Mouse (Mus musculus): ENCODE measurements around the gene Gmpr2. TPM values are rescaled to one million over a fixed set of nuclear protein-coding genes. Genes with fewer than 3 reads are reported as not detected.

The Gmpr2 gene
- polyA plus RNA-seq, 1 experiment from 2014 or later: 35.9 TPM

DNA sequence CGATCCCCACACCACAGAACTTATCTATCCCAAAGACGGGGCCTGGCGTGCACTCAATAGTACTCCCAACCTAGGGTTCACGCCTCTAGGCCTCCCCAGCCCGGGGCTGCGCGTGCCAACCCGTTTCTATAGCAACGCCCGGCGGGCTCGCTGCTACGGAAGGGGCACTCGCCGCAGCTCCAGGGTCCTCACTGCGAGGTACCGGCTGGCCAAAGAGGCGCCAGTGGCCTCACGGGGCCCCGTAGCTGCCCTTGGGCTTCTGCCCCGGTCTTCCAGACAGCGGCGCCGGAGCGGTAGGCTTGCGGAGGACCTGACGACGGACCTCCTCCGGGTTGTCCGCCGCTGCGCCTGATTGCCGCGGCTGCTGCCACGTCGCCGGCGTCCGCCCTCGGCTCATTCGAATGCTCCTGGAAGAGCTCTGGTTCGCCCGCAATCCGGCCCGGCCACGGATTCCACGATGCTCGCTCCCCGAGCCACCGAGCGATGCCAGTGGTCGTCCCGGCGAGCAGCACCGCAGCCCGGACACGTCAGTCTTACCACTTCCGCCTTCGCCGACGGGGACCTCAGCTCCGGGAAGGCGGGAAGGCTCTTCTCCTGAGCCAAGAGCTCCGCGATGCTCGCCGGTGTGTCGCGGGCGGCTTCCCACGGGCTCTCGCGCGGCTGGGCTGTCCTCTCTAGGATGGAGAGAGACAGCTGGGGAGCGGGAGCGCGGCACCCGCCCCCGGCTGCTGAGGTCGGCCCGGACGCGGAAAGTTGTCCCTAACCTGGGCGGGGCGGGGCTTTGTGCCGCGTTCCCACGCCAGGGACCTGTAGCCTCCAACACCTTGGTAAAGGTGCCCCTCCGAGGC is 28.5 kb upstream of the Gmpr2 start, which contains the start of gene Tm9sf1:
Gene Tm9sf1, minus strand, starts transcription at position 747 of the 848 bp plus-strand sequence.
- no peaks in the 10 kb centered on the region for H3K27me3 ChIP-seq
- peak; percentile 87 for ATAC-seq

DNA sequence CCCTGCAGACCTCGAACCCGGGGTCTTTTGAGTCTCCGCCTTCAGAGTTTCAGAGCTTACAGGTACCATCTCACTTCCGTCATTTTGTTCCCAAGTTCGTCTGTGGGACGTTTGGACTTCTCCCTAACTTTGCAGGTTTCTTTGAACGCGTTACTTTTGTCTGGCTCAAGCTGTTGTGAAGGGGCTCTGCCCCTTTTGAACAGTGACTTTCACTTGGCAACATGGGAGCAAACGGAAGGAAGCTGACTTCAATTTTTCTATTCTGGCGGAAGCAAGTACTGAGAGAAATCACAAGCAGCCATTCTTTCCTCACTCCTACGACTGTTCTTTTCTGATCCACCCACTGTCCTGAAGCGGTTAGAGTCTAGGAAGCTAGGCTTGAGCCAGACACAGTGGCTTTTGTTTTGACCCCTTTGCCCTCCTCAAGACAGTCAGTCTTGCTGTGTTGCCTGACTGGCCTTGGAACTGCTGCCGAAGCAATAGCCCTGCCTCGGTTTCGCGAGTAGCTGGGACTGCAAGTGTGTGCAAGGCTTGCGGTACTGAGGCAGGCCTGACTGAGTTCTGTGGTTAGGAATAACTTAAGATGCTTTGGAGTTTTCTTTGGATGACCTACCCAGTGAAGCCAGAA is 27.4 kb upstream of the Gmpr2 start:
- ChIA-PET POLR2A (interaction anchor here (0.7 kb wide), 1 partner anchor 9 kb away, joined by 3 read pairs; no protein-coding TSS in a partner anchor), CTCF (interaction anchor here (0.6 to 3.0 kb wide), 2 partner anchors 9 to 16 kb away, joined by 3 to 15 read pairs; partner anchors contain the start of genes Ipo4 and Mdp1)
- H3K27me3 ChIP-seq: no peaks in the 10 kb centered on the region
- TF ChIP-seq CTCF (IDR thresholded peaks at IDR 0.05): no peak
- ATAC-seq (no peak), DNase-seq (ENCODE audit: low read depth, low spot score) (no peak)
- in situ Hi-C loops (cut with MboI; ENCODE audit: low pct_unique_long_range_greater_than_20kb): no loop called here

More for the DNA sequence above, 28.5 kb upstream of the Gmpr2 start, which contains the start of gene Tm9sf1:
- ChIA-PET CTCF (interaction anchor here (0.6 kb wide), 1 partner anchor 19 kb away, joined by 3 read pairs; no protein-coding TSS in a partner anchor), POLR2A (no interaction called here)
- no peak for DNase-seq (ENCODE audit: low read depth, low spot score)
- TF ChIP-seq CTCF (IDR thresholded peaks at IDR 0.05): no peak
- in situ Hi-C loops (cut with MboI; ENCODE audit: low pct_unique_long_range_greater_than_20kb): no loop called here

DNA sequence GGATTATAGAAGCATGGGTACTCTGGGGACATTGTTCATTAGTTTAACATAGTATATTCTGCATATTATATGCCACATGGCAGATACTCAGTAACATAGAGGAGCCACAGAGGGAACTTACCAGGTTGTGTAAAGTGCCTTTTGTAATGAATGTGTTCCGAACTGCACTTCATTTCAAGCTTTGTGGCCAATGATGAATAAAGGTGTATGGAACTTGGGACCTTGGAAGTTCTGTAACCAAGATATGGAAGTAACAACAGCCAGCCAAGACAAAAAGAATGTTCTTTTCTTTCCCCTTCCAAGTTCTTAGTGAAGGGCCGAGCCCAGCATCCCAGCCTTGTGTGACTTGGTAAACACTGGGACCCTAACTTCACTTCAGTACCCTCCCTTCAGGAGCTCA is 21.9 kb upstream of the Gmpr2 start, which contains the start of gene Tssk4:
Gene Tssk4, plus strand, starts transcription at position 301 of the 400 bp plus-strand sequence.
- in situ Hi-C loops (cut with MboI; ENCODE audit: low pct_unique_long_range_greater_than_20kb): no loop called here
- no peak for DNase-seq (ENCODE audit: low read depth, low spot score)
- ChIA-PET POLR2A (interaction anchor here (0.9 kb wide), 1 partner anchor 8 kb away, joined by 4 read pairs; no protein-coding TSS in a partner anchor), CTCF (interaction anchor here (1.1 kb wide), 1 partner anchor 21 kb away, joined by 5 read pairs; no protein-coding TSS in a partner anchor)
- H3K27me3 ChIP-seq: no peaks in the 10 kb centered on the region
- no peak for ATAC-seq
- TF ChIP-seq CTCF (IDR thresholded peaks at IDR 0.05): no peak

DNA sequence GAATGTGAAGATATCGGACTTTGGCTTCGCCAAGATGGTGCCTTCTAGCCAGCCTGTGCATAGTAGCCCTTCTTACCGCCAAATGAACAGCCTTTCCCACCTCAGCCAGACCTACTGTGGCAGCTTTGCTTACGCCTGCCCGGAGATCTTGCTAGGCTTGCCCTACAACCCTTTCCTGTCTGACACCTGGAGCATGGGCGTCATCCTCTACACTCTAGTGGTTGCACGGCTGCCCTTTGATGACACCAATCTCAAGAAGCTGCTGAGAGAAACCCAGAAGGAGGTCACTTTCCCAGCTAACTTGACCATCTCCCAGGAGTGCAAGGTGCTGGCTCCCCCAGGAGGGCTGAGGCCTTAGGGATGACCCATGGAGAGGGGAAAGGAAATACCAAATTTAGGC is 20.2 kb upstream of the Gmpr2 start:
- CTCF ChIA-PET: interaction anchor here (1.5 kb wide), 1 partner anchor 8 kb away, joined by 5 read pairs; the partner anchor contains the start of gene Mdp1
- no peaks in the 10 kb centered on the region for H3K27me3 ChIP-seq
- TF ChIP-seq CTCF (IDR thresholded peaks at IDR 0.05): no peak
- in situ Hi-C loops (cut with MboI; ENCODE audit: low pct_unique_long_range_greater_than_20kb): no loop called here
- no peak for ATAC-seq
- no peak for DNase-seq (ENCODE audit: low read depth, low spot score)
- POLR2A ChIA-PET: no interaction called here

DNA sequence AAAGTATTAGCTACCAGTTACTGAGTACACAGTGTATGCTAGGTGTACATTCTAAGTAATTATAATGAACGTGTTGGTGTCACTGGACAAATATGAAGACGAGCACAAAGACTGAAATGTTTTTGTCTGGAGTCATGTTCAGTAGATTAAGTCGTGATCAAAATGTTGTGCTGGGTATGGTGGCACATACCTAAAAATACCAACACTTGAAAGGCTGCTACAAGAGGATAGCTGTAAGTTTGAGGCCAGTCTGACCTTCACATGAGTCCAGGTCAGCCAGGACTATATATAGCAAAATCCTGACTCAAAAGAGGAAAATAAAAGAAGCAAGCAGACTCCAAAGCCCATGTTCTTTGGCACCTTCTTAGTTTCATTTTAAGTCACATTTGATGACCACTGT is 14.8 kb upstream of the Gmpr2 start:
- H3K27me3 ChIP-seq: no peaks in the 10 kb centered on the region
- no peak for TF ChIP-seq CTCF (IDR thresholded peaks at IDR 0.05)
- ATAC-seq: no peak
- ChIA-PET CTCF (interaction anchor here (1.3 kb wide), 1 partner anchor 10 kb away, joined by 3 read pairs; no protein-coding TSS in a partner anchor), POLR2A (no interaction called here)
- in situ Hi-C loops (cut with MboI; ENCODE audit: low pct_unique_long_range_greater_than_20kb): no loop called here
- DNase-seq (ENCODE audit: low read depth, low spot score): no peak

GRCm38 (mm10) chr14:55658011-55658410 is 13.7 kb upstream of the Gmpr2 start:
- no peaks in the 10 kb centered on the region for H3K27me3 ChIP-seq
- ATAC-seq: no peak
- CTCF ChIA-PET: no interaction called here
- TF ChIP-seq CTCF (IDR thresholded peaks at IDR 0.05): no peak
- in situ Hi-C loops (cut with MboI; ENCODE audit: low pct_unique_long_range_greater_than_20kb): no loop called here
- POLR2A ChIA-PET: interaction anchor here (0.6 to 1.2 kb wide), 2 partner anchors 8 to 18 kb away, joined by 3 to 4 read pairs; partner anchors contain the start of gene Tssk4
- DNase-seq (ENCODE audit: low read depth, low spot score): no peak

GRCm38 (mm10) chr14:55659960-55660573 is 11.7 kb upstream of the Gmpr2 start, which contains the start of gene Mdp1:
Gene Mdp1, minus strand, starts transcription at chr14:55660508.
- ChIA-PET CTCF (interaction anchor here (0.6 to 2.8 kb wide), 6 partner anchors 9 to 84 kb away, joined by 3 to 15 read pairs (median 4); partner anchors contain the start of gene Gmpr2), POLR2A (interaction anchor here (0.7 to 1.6 kb wide), 3 partner anchors 10 to 25 kb away, joined by 3 to 5 read pairs (median 3); no protein-coding TSS in a partner anchor)
- DNase-seq (ENCODE audit: low read depth, low spot score): no peak
- ATAC-seq: peak; percentile 89
- peak; percentile 85 for TF ChIP-seq CTCF (IDR thresholded peaks at IDR 0.05)
- in situ Hi-C loops (cut with MboI; ENCODE audit: low pct_unique_long_range_greater_than_20kb): no loop called here
- no peaks in the 10 kb centered on the region for H3K27me3 ChIP-seq

DNA sequence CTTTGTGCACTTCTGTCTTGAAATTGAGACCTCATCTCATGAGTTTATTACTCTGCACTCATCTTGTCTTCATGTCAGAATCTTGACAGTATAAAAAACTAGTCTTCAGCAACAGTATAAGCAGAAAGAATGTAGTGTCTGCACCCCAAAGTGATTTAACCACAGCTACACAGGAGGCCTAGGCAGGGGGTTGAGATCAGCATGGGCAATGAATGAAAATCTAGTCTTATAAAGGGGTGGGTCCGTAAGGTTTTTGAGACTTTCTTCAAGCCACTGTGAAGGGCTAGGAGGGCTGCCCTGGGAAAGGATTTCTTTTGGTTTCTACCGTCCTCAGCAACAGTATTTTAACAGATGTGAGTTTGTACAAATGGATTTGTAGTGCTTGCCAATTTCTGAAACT is 11.1 kb upstream of the Gmpr2 start:
- in situ Hi-C loops (cut with MboI; ENCODE audit: low pct_unique_long_range_greater_than_20kb): no loop called here
- peak; percentile 22 for ATAC-seq
- TF ChIP-seq CTCF (IDR thresholded peaks at IDR 0.05): no peak
- H3K27me3 ChIP-seq: no peaks in the 10 kb centered on the region
- CTCF ChIA-PET: interaction anchor here (1.3 to 2.8 kb wide), 5 partner anchors 9 to 84 kb away, joined by 3 to 15 read pairs (median 3); no protein-coding TSS in a partner anchor
- no peak for DNase-seq (ENCODE audit: low read depth, low spot score)
- POLR2A ChIA-PET: interaction anchor here (1.2 to 1.6 kb wide), 2 partner anchors 9 to 26 kb away, joined by 3 read pairs; no protein-coding TSS in a partner anchor

DNA sequence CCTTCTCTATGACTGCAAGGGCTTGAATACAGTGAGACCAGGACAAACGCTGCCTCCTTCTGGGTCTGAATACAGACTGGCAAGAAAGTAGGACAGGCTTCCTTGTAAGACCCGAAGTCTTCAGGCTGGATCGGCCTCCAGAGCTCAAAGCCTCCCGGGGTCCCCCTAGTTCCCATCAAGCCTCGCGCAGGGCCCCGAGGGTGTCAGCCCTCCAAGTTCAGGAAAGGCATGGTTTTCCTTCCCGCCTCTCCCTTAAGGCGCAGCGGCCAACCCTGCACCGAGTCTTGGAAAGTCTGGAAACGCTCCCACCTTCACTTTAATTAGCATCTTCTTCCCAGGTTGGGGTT is 282 bp upstream of the Gmpr2 start:
- DNase-seq (ENCODE audit: low read depth, low spot score): no peak
- in situ Hi-C loops (cut with MboI; ENCODE audit: low pct_unique_long_range_greater_than_20kb): no loop called here
- ATAC-seq: peak; percentile 10
- no peaks in the 10 kb centered on the region for H3K27me3 ChIP-seq
- POLR2A ChIA-PET: interaction anchor here (0.5 kb wide), 1 partner anchor 12 kb away, joined by 5 read pairs; no protein-coding TSS in a partner anchor
- TF ChIP-seq CTCF (IDR thresholded peaks at IDR 0.05): no peak
- CTCF ChIA-PET: interaction anchor here (1.0 to 2.2 kb wide), 4 partner anchors 10 to 114 kb away, joined by 3 to 5 read pairs (median 4); partner anchors contain the start of genes Tinf2 and Tssk4

DNA sequence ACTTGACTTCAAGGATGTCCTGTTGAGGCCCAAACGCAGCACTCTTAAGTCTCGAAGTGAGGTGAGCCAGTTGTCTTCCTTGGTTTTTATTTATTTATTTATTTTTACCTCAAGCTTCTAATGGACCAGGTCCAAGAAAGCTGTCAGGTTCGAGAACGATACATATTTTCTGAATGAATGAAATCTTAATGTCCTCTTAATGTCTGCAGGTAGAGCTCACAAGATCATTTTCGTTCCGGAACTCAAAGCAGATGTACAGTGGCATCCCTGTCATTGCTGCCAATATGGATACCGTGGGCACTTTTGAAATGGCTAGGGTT is 960 bp downstream of the Gmpr2 start:
- ATAC-seq: no peak
- ChIA-PET CTCF (interaction anchor here (1.3 kb wide), 2 partner anchors 9 to 10 kb away, joined by 3 read pairs; partner anchors contain the start of gene Tinf2), POLR2A (interaction anchor here (0.6 to 1.2 kb wide), 4 partner anchors 8 to 809 kb away, joined by 3 to 6 read pairs (median 4); no protein-coding TSS in a partner anchor)
- in situ Hi-C loops (cut with MboI; ENCODE audit: low pct_unique_long_range_greater_than_20kb): no loop called here
- H3K27me3 ChIP-seq: no peaks in the 10 kb centered on the region
- no peak for TF ChIP-seq CTCF (IDR thresholded peaks at IDR 0.05)
- DNase-seq (ENCODE audit: low read depth, low spot score): no peak

Data from Patski (cell line).